Mouse (Mus musculus) embryonic facial prominence, embryonic 15.5 days (tissue): Measurements from ENCODE around the gene Hgd. TPM values are rescaled to one million over a fixed set of nuclear protein-coding genes. Genes with fewer than 3 reads are reported as not detected.
"Not testable (repeated sequence)": the region's sequence is repeated elsewhere in the genome, so short reads cannot be mapped to it uniquely, and the experiment has no call there.

Experiments used
- ATAC-seq: fragments of 200-750 bp; cut with Nextera tagmentation; 2 replicates; pipeline ENCODE4 v1.8.0; 2017; ENCODE audit warnings: low read depth, moderate TSS enrichment; ENCODE audit not compliant: insufficient number of reproducible peaks, low FRiP score, low TSS enrichment
- H3K27ac ChIP-seq: fragments of 300-500 bp; sonication (generic); replicated peaks from 2 replicates; pipeline ENCODE4 v1.5.1; 2015; ENCODE audit warnings: mild to moderate bottlenecking, inconsistent platforms
- H3K27me3 ChIP-seq: fragments of 300-500 bp; sonication (generic); 2 replicates; pipeline ENCODE4 v1.6.1; 2015; ENCODE audit warnings: inconsistent platforms
- H3K36me3 ChIP-seq: fragments of 300-500 bp; sonication (generic); 2 replicates; pipeline ENCODE4 v1.6.1; 2015; ENCODE audit warnings: mild to moderate bottlenecking, inconsistent platforms
- H3K4me1 ChIP-seq: fragments of 300-500 bp; sonication (generic); 2 replicates; pipeline ENCODE4 v1.6.1; 2015; ENCODE audit warnings: inconsistent platforms
- H3K4me2 ChIP-seq: fragments of 300-500 bp; sonication (generic); replicated peaks from 2 replicates; pipeline ENCODE4 v1.6.1; 2015; ENCODE audit warnings: mild to moderate bottlenecking, inconsistent platforms
- H3K4me3 ChIP-seq: fragments of 300-500 bp; sonication (generic); replicated peaks from 2 replicates; pipeline ENCODE4 v1.5.1; 2015; ENCODE audit warnings: mild to moderate bottlenecking, inconsistent platforms
- H3K9ac ChIP-seq: fragments of 300-500 bp; sonication (generic); 2 replicates; pipeline ENCODE4 v1.6.1; 2015; ENCODE audit warnings: inconsistent platforms
- H3K9me3 ChIP-seq: fragments of 300-500 bp; sonication (generic); replicated peaks from 2 replicates; pipeline ENCODE4 v1.6.1; 2016; ENCODE audit warnings: inconsistent platforms
- WGBS: fragments of 180-500 bp; shearing (Covaris S2); methylation state at CpG from one replicate; pipeline ENCODE4 v1.1.7; 2015; 5-methylcytosine and 5-hydroxymethylcytosine counted together
- polyA plus RNA-seq: library from polyadenylated mRNA; unstranded; fragments of >200 nt; fragmentation: Nextera tagmentation; extraction: Ambion mirVana; gene quantifications from 2 replicates; pipeline ENCODE4 v1.2.1, GENCODE M21; 2015

The Hgd gene
- polyA plus RNA-seq, 1 experiment from 2014 or later = not detected

DNA sequence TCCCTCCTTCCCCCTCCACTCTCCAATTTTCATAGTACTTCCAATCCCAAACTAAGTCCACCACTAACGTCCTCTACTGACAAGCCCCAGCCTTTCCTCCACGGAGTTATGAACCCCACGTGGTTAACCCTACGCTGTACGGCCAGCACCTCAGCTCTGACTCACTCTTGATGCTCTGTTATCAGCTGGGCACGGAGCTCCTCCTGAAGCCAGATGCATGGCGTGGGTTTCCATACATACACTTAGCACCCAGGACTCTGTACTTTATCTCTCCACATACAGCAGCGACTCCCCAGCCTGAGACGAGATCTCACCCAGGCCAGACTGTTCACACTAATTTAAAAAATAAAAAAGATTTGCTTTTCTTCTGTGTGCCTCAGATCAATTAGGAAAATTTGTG is 54.6 kb downstream of the Hgd start:
- Histone ChIP-seq H3K4me2 (no peak overlapping the region), H3K4me1 (no peaks in the 10 kb centered on the region), H3K4me3 (no peak overlapping the region), H3K36me3 (no peaks in the 10 kb centered on the region), H3K9ac (no peak overlapping the region), H3K27ac (no peak overlapping the region), H3K27me3 (no peaks in the 10 kb centered on the region), H3K9me3 (no peaks in the 10 kb centered on the region)
- 66% methylated on average over 9 of the region's 9 CpGs for WGBS
- no peak for ATAC-seq

DNA sequence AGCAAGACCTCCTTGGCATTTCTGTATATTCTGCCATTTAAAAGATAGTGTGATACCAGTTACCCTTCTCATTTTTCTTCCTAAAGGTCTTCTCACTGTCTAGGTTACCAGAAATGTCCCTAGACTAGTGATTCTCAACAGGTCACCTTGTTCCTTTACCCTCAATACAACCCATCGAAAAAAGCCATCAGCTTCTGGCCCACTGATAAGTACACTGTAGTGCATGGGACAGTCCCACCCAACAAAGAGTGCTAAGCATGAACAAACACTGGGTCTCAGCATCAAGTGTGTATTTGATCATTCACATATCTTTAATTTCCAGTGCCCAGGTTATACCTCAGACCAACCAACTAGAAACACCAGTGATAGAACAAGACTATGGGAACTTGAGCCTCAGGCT is 55.1 kb downstream of the Hgd start:
- ATAC-seq = no peak
- Histone ChIP-seq H3K36me3 (no peaks in the 10 kb centered on the region), H3K27me3 (no peaks in the 10 kb centered on the region), H3K9me3 (no peaks in the 10 kb centered on the region), H3K9ac (no peak overlapping the region), H3K4me2 (no peak overlapping the region), H3K4me1 (no peaks in the 10 kb centered on the region), H3K27ac (no peak overlapping the region), H3K4me3 (no peak overlapping the region)
- 91% methylated on average over 1 of the region's 1 CpGs for WGBS

- 49% methylated on average over 6 of the region's 6 CpGs for WGBS
- H3K4me2 ChIP-seq = no peak overlapping the region
- no peak overlapping the region for H3K27ac ChIP-seq
- H3K27me3 ChIP-seq = no peaks in the 10 kb centered on the region
- H3K36me3 ChIP-seq = no peaks in the 10 kb centered on the region
- no peaks in the 10 kb centered on the region for H3K9me3 ChIP-seq
- no peak overlapping the region for H3K9ac ChIP-seq
- H3K4me3 ChIP-seq = no peak overlapping the region
- no peaks in the 10 kb centered on the region for H3K4me1 ChIP-seq
- no peak for ATAC-seq
Observed at GRCm38 (mm10) chr16:37636107-37636506, 56.2 kb downstream of the Hgd start.

- Histone ChIP-seq H3K36me3 (no peaks in the 10 kb centered on the region), H3K4me3 (no peak overlapping the region), H3K27ac (no peak overlapping the region), H3K27me3 (no peaks in the 10 kb centered on the region), H3K9me3 (no peaks in the 10 kb centered on the region), H3K4me2 (no peak overlapping the region), H3K4me1 (no peaks in the 10 kb centered on the region), H3K9ac (no peak overlapping the region)
- no peak for ATAC-seq
Observed at GRCm38 (mm10) chr16:37637802-37638201, 57.8 kb downstream of the Hgd start.

GRCm38 (mm10) chr16:37640522-37640921 is 60.6 kb downstream of the Hgd start:
- H3K27me3 ChIP-seq, H3K4me2 ChIP-seq, ATAC-seq, H3K4me3 ChIP-seq, H3K9me3 ChIP-seq, H3K36me3 ChIP-seq, H3K9ac ChIP-seq, H3K4me1 ChIP-seq, H3K27ac ChIP-seq: not testable (repeated sequence)

- no peaks in the 10 kb centered on the region for H3K4me1 ChIP-seq
- H3K4me2 ChIP-seq = no peak overlapping the region
- H3K4me3 ChIP-seq = no peak overlapping the region
- H3K27ac ChIP-seq = no peak overlapping the region
- peaks cover 32% of the 10 kb centered on the region for H3K36me3 ChIP-seq
- H3K9me3 ChIP-seq = no peaks in the 10 kb centered on the region
- no peak; the same call in 1 of the 2 replicates for ATAC-seq
- no peaks in the 10 kb centered on the region for H3K27me3 ChIP-seq
- no peak overlapping the region for H3K9ac ChIP-seq
- 86% methylated on average over 5 of the region's 5 CpGs for WGBS
Observed at GRCm38 (mm10) chr16:37644486-37644885, 64.5 kb downstream of the Hgd start.

GRCm38 (mm10) chr16:37645211-37645610 is 65.3 kb downstream of the Hgd start:
- 92% methylated on average over 8 of the region's 8 CpGs for WGBS
- H3K4me3 ChIP-seq = no peak overlapping the region
- no peak overlapping the region for H3K9ac ChIP-seq

DNA sequence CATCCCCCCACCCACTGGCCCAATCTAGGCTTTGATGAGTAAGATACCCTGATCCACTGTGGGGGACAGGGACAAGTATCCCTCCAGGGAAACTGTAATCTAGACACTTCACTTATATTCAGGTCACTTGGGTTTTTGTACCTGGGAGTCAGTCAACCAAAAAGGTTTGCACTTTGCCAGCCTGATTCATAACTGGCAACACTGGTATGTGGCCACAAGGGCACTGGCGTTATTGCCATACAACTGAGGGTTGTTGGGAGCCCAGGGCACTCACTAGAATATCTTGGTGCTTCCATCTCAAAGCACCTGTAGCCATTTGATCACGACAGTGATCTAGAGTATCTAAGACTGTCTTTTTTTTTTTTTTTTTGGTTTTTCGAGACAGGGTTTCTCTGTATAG is 65.8 kb downstream of the Hgd start:
- no peak overlapping the region for H3K9ac ChIP-seq
- H3K27ac ChIP-seq = no peak overlapping the region
- no peak overlapping the region for H3K4me2 ChIP-seq
- H3K4me1 ChIP-seq = no peaks in the 10 kb centered on the region
- ATAC-seq = no peak
- WGBS = 92% methylated on average over 3 of the region's 3 CpGs
- H3K4me3 ChIP-seq = no peak overlapping the region
- H3K27me3 ChIP-seq = no peaks in the 10 kb centered on the region
- peaks cover 32% of the 10 kb centered on the region for H3K36me3 ChIP-seq
- H3K9me3 ChIP-seq = no peaks in the 10 kb centered on the region

More at GRCm38 (mm10) chr16:37645211-37645610, 65.3 kb downstream of the Hgd start:
- no peak overlapping the region for H3K27ac ChIP-seq
- H3K36me3 ChIP-seq = peaks cover 32% of the 10 kb centered on the region
- ATAC-seq = no peak
- no peaks in the 10 kb centered on the region for H3K4me1 ChIP-seq
- H3K9me3 ChIP-seq = no peaks in the 10 kb centered on the region
- H3K27me3 ChIP-seq = no peaks in the 10 kb centered on the region
- no peak overlapping the region for H3K4me2 ChIP-seq

DNA sequence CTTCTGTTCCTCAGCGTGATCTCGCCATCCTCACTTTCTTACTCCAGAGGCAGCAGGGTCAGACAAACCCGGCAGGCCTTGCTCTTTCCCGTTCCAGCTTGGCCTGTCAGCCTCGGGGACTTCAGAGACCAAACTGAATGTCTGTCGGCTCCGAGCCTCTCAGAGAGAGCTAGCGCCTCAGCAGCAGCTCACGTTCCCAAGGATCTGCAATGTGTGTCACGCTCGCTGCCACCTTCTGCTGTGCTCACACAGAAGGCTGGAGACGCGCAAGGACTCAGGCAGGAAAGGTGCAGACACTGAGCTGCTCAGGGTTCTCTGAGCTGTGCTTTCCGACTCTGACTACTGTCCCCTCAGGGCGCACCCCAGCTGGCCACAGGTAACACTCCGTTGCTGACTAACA is 67.1 kb downstream of the Hgd start:
- no peaks in the 10 kb centered on the region for H3K27me3 ChIP-seq
- no peak overlapping the region for H3K4me2 ChIP-seq
- H3K4me3 ChIP-seq = no peak overlapping the region
- H3K27ac ChIP-seq = no peak overlapping the region
- H3K4me1 ChIP-seq = peaks cover under 1% of the 10 kb centered on the region; the same call in 1 of the 2 replicates
- no peaks in the 10 kb centered on the region for H3K9me3 ChIP-seq
- H3K9ac ChIP-seq = no peak overlapping the region
- 80% methylated on average over 16 of the region's 16 CpGs for WGBS
- no peak for ATAC-seq
- peaks cover 35% of the 10 kb centered on the region for H3K36me3 ChIP-seq

DNA sequence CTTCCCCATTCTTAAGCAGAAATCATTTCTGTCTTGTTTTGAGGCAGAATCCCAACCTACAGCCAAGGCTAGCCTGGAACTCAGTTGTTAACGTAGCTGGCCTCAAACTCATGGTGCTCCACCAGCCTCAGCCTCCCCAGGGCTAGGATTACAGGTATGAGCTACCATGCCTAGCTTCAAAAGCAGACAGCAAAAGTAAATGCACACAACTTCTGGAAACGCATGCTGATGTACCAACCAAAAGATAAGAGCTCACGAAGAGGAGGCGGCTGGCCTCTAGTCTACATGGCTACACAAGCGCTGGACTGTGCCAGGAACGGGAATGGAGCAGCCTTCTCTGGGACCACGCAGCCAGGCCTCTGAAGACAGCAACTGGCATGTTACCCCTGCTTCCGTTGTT is 68.0 kb downstream of the Hgd start:
- H3K4me3 ChIP-seq = no peak overlapping the region
- ATAC-seq = no peak
- H3K27me3 ChIP-seq = no peaks in the 10 kb centered on the region
- peaks cover 9% of the 10 kb centered on the region for H3K4me1 ChIP-seq
- H3K27ac ChIP-seq = no peak overlapping the region
- H3K9me3 ChIP-seq = no peaks in the 10 kb centered on the region
- H3K36me3 ChIP-seq = peaks cover 35% of the 10 kb centered on the region
- 91% methylated on average over 8 of the region's 8 CpGs for WGBS
- H3K4me2 ChIP-seq = no peak overlapping the region
- no peak overlapping the region for H3K9ac ChIP-seq

GRCm38 (mm10) chr16:37649068-37649467 is 69.1 kb downstream of the Hgd start:
- no peaks in the 10 kb centered on the region for H3K9me3 ChIP-seq
- H3K36me3 ChIP-seq = peaks cover 35% of the 10 kb centered on the region
- H3K4me3 ChIP-seq = no peak overlapping the region
- H3K27me3 ChIP-seq = no peaks in the 10 kb centered on the region
- ATAC-seq = no peak
- H3K4me2 ChIP-seq = no peak overlapping the region
- WGBS = 86% methylated on average over 5 of the region's 5 CpGs
- no peak overlapping the region for H3K9ac ChIP-seq
- H3K4me1 ChIP-seq = peaks cover 12% of the 10 kb centered on the region
- no peak overlapping the region for H3K27ac ChIP-seq

- Histone ChIP-seq H3K27me3 (no peaks in the 10 kb centered on the region), H3K4me2 (no peak overlapping the region), H3K4me1 (peaks cover 12% of the 10 kb centered on the region), H3K36me3 (peaks cover 21% of the 10 kb centered on the region), H3K4me3 (no peak overlapping the region), H3K9ac (no peak overlapping the region), H3K27ac (no peak overlapping the region), H3K9me3 (no peaks in the 10 kb centered on the region)
- no peak for ATAC-seq
- WGBS = 91% methylated on average over 5 of the region's 5 CpGs
Observed at GRCm38 (mm10) chr16:37651467-37651866, 71.5 kb downstream of the Hgd start.
